Mouse (Mus musculus) megakaryocyte, embryonic 14.5 days (primary cell): Measurements from ENCODE around the gene Lgi4.

Experiments
- FLI1 ChIP-seq: IDR thresholded peaks from 2 replicates; pipeline ENCODE4 v1.6.1; 2012; ENCODE audit warnings: low read length, inconsistent platforms, mixed read lengths
- GATA1 ChIP-seq: IDR thresholded peaks from 3 replicates; pipeline ENCODE4 v1.6.1; 2012; ENCODE audit warnings: mixed read lengths, low read length, inconsistent platforms, borderline replicate concordance

GRCm38 (mm10) chr7:31039011-31039410, 20.1 kb upstream of the Lgi4 start:
- no peak for TF ChIP-seq GATA1
- no peak for TF ChIP-seq FLI1
